ENCODE assay signal across 8 mouse cellular contexts in the genomic region with DNA sequence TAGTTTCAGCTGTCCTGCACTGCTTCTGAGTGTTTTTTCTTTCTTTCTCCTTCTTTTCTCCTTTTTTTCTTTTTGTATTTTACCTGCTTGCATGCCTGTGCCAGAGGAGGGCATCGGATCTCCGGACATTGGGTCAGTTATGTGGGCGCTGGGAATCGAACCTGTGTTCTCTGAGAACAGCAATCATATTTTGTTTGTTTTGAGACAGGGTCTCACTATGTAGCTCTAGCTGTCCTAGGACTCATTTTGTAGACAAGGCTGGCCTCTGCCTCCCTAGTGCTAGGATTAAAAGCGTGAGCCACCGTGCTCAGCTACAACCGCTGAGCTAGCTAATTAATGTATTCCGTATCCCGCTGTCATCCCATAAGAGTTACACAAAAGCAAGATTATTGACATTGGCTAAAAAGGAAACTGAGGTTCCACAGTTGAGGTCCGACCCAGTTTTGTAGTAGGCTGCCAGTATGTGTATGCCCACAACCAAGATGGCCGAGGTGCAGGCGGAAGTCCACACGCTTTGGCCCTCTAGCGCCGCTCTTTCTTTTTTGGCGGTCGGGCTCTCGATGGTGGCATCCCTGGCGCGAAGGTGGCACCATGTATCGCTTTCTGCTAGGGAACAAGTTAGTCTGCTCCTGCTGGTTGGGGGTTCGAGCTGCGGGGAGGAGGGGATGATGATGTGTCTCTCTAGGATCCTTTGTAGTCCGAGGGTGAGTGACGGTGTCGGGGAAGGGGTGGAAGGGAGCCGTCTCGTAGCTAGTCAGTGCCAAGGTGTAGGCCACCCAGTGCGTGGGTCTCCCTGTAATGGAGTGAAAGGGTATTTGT. TPM values are rescaled to one million over a fixed set of nuclear protein-coding genes. Genes with fewer than 3 reads are reported as not detected.
DNase-seq lines count a peak whose midpoint lies in the region; ATAC-seq lines count a peak whose summit lies in the region.

No protein-coding gene starts in this region.

- peak; percentile 88 to 95 for DNase-seq in adrenal gland, adult (ENCODE audit: inconsistent age in 2 of 2, low spot score in 1 of 2)
- DNase-seq in embryo, embryonic 10 days (ENCODE audit: low spot score): peak; percentile 88
- peak; percentile 77 for DNase-seq in gastrocnemius, postnatal 14 days
- DNase-seq in left cerebral cortex, adult 8-10 months (ENCODE audit: low spot score in 2 of 2): peak; percentile 62 to 77
- peak; percentile 87 for DNase-seq in right cerebral cortex, adult 18-20 months
- DNase-seq in urinary bladder, adult 18-20 months (ENCODE audit: low spot score in 2 of 2): peak; percentile 68 to 73

- intact Hi-C loops in gastrocnemius, postnatal 14 days (cut with DNase I; ENCODE audit: low total_unique reads): no loop called here

- ATAC-seq in inflammation-experienced regulatory T-cells, adult 6 months: peak; percentile 6
- peak; percentile 30 for ATAC-seq in megakaryocyte, adult 5-6 weeks (ENCODE audit: poor library complexity, severe bottlenecking)

RNA-seq across cellular contexts. Expression of a gene that starts 2.1 kb away (rescaled TPM):
- 10 to 100 TPM; 10.5 to 10.8 TPM for total RNA-seq in gastrocnemius, postnatal 14 days (2021)
- polyA plus RNA-seq in inflammation-experienced regulatory T-cells, adult 6 months (2017; shearing (Covaris generic)): 10 to 100 TPM; 42.4 to 46.3 (median 45.8) TPM
- 10 to 100 TPM in 2 of 4 experiments, 1 to 10 TPM in 2; 5.9 to 15.8 (median 8.9) TPM for total RNA-seq in left cerebral cortex, adult 8-10 months (2022)
- 86.1 and 87.5 TPM in 2 replicates for total RNA-seq in megakaryocyte, adult 5-6 weeks (2015)
- total RNA-seq in megakaryocyte, adult 5-6 weeks (2017): 62.7 and 65.3 TPM in 2 replicates

RNA-seq across cellular contexts. Expression of a gene that starts 21.3 kb away (rescaled TPM):
- total RNA-seq in gastrocnemius, postnatal 14 days (2021): 10 to 100 TPM; 26.0 to 36.2 TPM
- polyA plus RNA-seq in inflammation-experienced regulatory T-cells, adult 6 months (2017; shearing (Covaris generic)): 10 to 100 TPM; 28.0 to 61.1 (median 55.5) TPM
- 100 to 1,000 TPM; 101 to 105 (median 103) TPM for total RNA-seq in left cerebral cortex, adult 8-10 months (2022)
- total RNA-seq in megakaryocyte, adult 5-6 weeks (2015): 29.5 and 35.9 TPM in 2 replicates
- 37.6 and 40.4 TPM in 2 replicates for total RNA-seq in megakaryocyte, adult 5-6 weeks (2017)

RNA-seq across cellular contexts. Expression of a gene that starts 22.9 kb away (rescaled TPM):
- total RNA-seq in gastrocnemius, postnatal 14 days (2021): 10 to 100 TPM; 25.7 to 33.6 TPM
- 1 to 10 TPM; 9.2 to 9.5 (median 9.4) TPM for polyA plus RNA-seq in inflammation-experienced regulatory T-cells, adult 6 months (2017; shearing (Covaris generic))
- 10 to 100 TPM; 88.5 to 97.6 (median 93.9) TPM for total RNA-seq in left cerebral cortex, adult 8-10 months (2022)
- total RNA-seq in megakaryocyte, adult 5-6 weeks (2015): 42.8 and 43.0 TPM in 2 replicates
- 31.8 and 36.8 TPM in 2 replicates for total RNA-seq in megakaryocyte, adult 5-6 weeks (2017)

RNA-seq across cellular contexts. Expression of a gene that starts 36.5 kb away (rescaled TPM):
- 1 to 10 TPM; 2.7 to 2.9 TPM for total RNA-seq in gastrocnemius, postnatal 14 days (2021)
- 1 to 10 TPM in 2 of 3 experiments, under 1 TPM in 1; 0.20 to 2.7 (median 1.3) TPM for polyA plus RNA-seq in inflammation-experienced regulatory T-cells, adult 6 months (2017; shearing (Covaris generic))
- 1 to 10 TPM; 2.2 to 4.5 (median 3.4) TPM for total RNA-seq in left cerebral cortex, adult 8-10 months (2022)
- 69.0 and 69.9 TPM in 2 replicates for total RNA-seq in megakaryocyte, adult 5-6 weeks (2015)
- total RNA-seq in megakaryocyte, adult 5-6 weeks (2017): 60.3 and 62.0 TPM in 2 replicates

RNA-seq across cellular contexts. Expression of a gene that starts 58.0 kb away (rescaled TPM):
- total RNA-seq in gastrocnemius, postnatal 14 days (2021): 1 to 10 TPM in 1 of 2 experiments, under 1 TPM in 1; 0.66 to 1.1 TPM
- 10 to 100 TPM; 11.7 to 25.0 (median 21.7) TPM for polyA plus RNA-seq in inflammation-experienced regulatory T-cells, adult 6 months (2017; shearing (Covaris generic))
- under 1 TPM in 1 of 4 experiments, not detected in 3; 0.55 TPM for total RNA-seq in left cerebral cortex, adult 8-10 months (2022)
- total RNA-seq in megakaryocyte, adult 5-6 weeks (2015): 40.4 and 45.2 TPM in 2 replicates
- total RNA-seq in megakaryocyte, adult 5-6 weeks (2017): 20.6 and 25.5 TPM in 2 replicates

Comparison
In these comparisons a context has a peak if more than half of its experiments do, and no peak if none do; other contexts are left out.
1. Peak in every context shown above with its lines: DNase-seq and ATAC-seq.